Mouse (Mus musculus): ENCODE measurements at regions not wholly inside any gene's neighbourhood (a gene's known extent, or its start where the extent isn't known, plus 50 kb on each side); places are given as distances from the start of the nearest gene placed in this dataset.

DNA sequence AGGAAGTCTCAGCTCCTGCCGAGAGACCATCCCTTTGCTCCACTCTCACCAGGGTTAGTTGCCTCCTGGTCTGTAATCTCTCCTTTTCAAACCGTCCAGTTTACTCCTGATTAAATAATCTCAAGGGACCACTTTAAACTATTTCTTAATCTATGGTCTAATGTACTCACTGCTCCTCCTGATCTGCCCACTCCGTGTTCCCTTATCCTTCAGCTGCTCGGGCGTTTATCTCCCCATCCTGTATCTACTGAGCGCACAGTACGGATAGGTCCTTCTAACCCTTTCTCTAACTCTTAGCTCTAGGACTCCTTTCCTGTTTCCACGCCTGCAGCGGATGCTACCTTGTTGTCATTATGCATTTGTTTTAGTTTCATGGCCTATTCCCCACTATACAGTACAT is 67.1 kb upstream of the Picalm start:
- ATAC-seq (ENCODE audit: extremely low read depth, insufficient number of reproducible peaks, low FRiP score, poor library complexity, severe bottlenecking) (0 out of 2 replicates have a peak, but pooled peaks have one; percentile 8), DNase-seq (ENCODE audit: low spot score) (no peak)
- TF ChIP-seq CTCF (IDR thresholded peaks at IDR 0.05; ENCODE audit: low read depth, low read length) = no peak
- TF ChIP-seq GATA2 (IDR thresholded peaks at IDR 0.05; ENCODE audit: borderline replicate concordance, low read depth, low read length) = no peak
- no peak for TF ChIP-seq GATA1 (IDR thresholded peaks at IDR 0.05; ENCODE audit: borderline replicate concordance, low read length)
- no peak for TF ChIP-seq POLR2AphosphoS5 (IDR thresholded peaks at IDR 0.05; ENCODE audit: insufficient replicate concordance, low read depth, low read length)
- no peak for TF ChIP-seq TAL1 (conservative IDR thresholded peaks at IDR 0.05; ENCODE audit: low read depth, low read length)
- no peak overlapping the region for H3K4me3 ChIP-seq (ENCODE audit: low read depth, low read length)
- H3K9me3 ChIP-seq (replicated peaks) = no peaks in the 10 kb centered on the region
- H3K36me3 ChIP-seq (replicated peaks) = no peaks in the 10 kb centered on the region
- H3K27me3 ChIP-seq (ENCODE audit: insufficient read depth, low read length) = peaks cover 12% of the 10 kb centered on the region; the same call in 1 of the 2 replicates
- 0 out of 2 replicates have a peak, but pooled peaks cover 2% of the 10 kb centered on the region for H3K4me1 ChIP-seq (ENCODE audit: insufficient read depth, low read depth, low read length)

DNA sequence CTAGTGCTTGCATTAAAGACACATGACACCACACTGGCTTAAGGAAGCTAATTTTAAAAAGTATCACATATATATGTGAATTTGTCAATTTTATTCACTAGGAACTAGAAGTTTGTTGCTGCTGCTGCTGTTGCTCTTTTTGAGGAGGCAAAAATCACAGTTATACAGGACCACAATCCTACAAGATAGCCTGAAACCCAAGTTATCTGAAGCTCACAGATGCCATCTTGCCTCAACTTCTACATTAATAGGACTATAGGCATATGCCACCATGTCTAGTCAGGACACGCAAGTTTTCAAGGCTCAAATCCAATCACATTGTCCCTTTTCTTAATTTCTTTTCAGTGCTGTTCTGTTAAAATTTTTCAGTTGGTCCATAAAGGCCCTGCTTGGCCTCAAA is 65.8 kb upstream of the Picalm start:
- Histone ChIP-seq H3K36me3 (replicated peaks) (no peaks in the 10 kb centered on the region), H3K27me3 (ENCODE audit: insufficient read depth, low read length) (peaks cover 10% of the 10 kb centered on the region; the same call in 1 of the 2 replicates), H3K9me3 (replicated peaks) (no peaks in the 10 kb centered on the region), H3K4me3 (ENCODE audit: low read depth, low read length) (no peak overlapping the region), H3K4me1 (ENCODE audit: insufficient read depth, low read depth, low read length) (0 out of 2 replicates have a peak, but pooled peaks cover 2% of the 10 kb centered on the region)
- no peak for ATAC-seq (ENCODE audit: extremely low read depth, insufficient number of reproducible peaks, low FRiP score, poor library complexity, severe bottlenecking)
- no peak for TF ChIP-seq TAL1 (conservative IDR thresholded peaks at IDR 0.05; ENCODE audit: low read depth, low read length)
- no peak for TF ChIP-seq CTCF (IDR thresholded peaks at IDR 0.05; ENCODE audit: low read depth, low read length)
- TF ChIP-seq POLR2AphosphoS5 (IDR thresholded peaks at IDR 0.05; ENCODE audit: insufficient replicate concordance, low read depth, low read length) = no peak
- no peak for TF ChIP-seq GATA1 (IDR thresholded peaks at IDR 0.05; ENCODE audit: borderline replicate concordance, low read length)
- no peak for TF ChIP-seq GATA2 (IDR thresholded peaks at IDR 0.05; ENCODE audit: borderline replicate concordance, low read depth, low read length)
- DNase-seq (ENCODE audit: low spot score) = no peak

DNA sequence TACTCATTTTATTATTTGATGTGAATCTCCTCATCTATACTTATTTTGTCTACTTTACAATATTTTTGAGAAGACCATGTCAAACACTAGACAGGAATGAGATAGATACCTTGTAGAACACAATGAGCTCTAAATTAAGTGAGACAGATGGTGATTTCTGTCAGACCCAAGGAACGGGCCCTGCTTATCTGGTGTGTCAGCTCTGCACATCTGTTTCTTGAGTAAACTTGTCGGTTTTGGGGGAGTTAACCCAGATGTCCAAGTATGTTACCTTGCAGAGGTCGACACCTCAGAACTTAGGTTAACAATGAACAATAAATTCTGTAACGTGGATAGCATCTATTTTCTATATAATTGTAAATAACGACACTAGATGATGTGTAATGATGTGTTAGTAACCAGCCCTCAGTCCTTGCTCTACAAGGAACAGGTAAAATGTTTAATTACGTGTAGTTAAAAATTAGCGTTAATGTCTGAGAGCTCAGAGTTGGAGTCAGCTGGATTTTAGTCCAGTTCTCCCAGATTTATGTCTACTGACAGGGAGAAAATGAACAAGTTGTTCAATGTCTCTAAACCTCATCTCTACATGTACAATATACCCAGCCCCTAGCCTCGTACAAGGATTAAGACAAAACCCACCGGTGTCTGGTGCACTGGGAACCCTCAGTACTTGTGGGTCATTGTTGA is 64.6 kb upstream of the Picalm start:
- no peak overlapping the region for H3K4me3 ChIP-seq (ENCODE audit: low read depth, low read length)
- no peak for DNase-seq (ENCODE audit: low spot score)
- ATAC-seq (ENCODE audit: extremely low read depth, insufficient number of reproducible peaks, low FRiP score, poor library complexity, severe bottlenecking) = no peak
- 0 out of 2 replicates have a peak, but pooled peaks cover 2% of the 10 kb centered on the region for H3K4me1 ChIP-seq (ENCODE audit: insufficient read depth, low read depth, low read length)
- no peaks in the 10 kb centered on the region for H3K36me3 ChIP-seq (replicated peaks)
- peaks cover 13% of the 10 kb centered on the region; the same call in 1 of the 2 replicates for H3K27me3 ChIP-seq (ENCODE audit: insufficient read depth, low read length)
- no peaks in the 10 kb centered on the region for H3K9me3 ChIP-seq (replicated peaks)
- no peak for TF ChIP-seq GATA1 (IDR thresholded peaks at IDR 0.05; ENCODE audit: borderline replicate concordance, low read length)
- no peak for TF ChIP-seq POLR2AphosphoS5 (IDR thresholded peaks at IDR 0.05; ENCODE audit: insufficient replicate concordance, low read depth, low read length)
- TF ChIP-seq CTCF (IDR thresholded peaks at IDR 0.05; ENCODE audit: low read depth, low read length) = no peak
- no peak for TF ChIP-seq TAL1 (conservative IDR thresholded peaks at IDR 0.05; ENCODE audit: low read depth, low read length)
- no peak for TF ChIP-seq GATA2 (IDR thresholded peaks at IDR 0.05; ENCODE audit: borderline replicate concordance, low read depth, low read length)

DNA sequence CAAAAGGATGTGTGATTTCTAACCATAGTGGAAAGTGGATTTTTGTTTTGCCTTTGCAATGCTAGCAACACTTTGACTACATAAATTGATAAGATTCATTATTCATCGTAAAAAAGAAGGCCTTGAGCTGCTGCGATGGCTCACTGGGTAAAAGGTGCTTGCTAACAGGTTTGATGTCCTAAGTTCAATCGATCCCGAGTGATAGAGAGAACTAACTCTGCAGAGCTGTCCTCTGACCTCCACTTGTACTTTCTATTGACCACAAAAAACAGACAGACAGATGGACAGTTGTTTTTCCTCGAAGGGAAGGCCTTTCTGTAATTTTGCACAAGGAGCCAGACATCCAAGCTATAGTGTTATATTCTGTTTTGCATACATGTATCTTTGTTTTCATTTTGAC is 63.7 kb upstream of the Picalm start:
- DNase-seq (ENCODE audit: low spot score) = no peak
- Histone ChIP-seq H3K4me1 (ENCODE audit: insufficient read depth, low read depth, low read length) (no peaks in the 10 kb centered on the region), H3K36me3 (replicated peaks) (no peaks in the 10 kb centered on the region), H3K9me3 (replicated peaks) (no peaks in the 10 kb centered on the region), H3K27me3 (ENCODE audit: insufficient read depth, low read length) (peaks cover 13% of the 10 kb centered on the region; the same call in 1 of the 2 replicates), H3K4me3 (ENCODE audit: low read depth, low read length) (no peak overlapping the region)
- no peak for ATAC-seq (ENCODE audit: extremely low read depth, insufficient number of reproducible peaks, low FRiP score, poor library complexity, severe bottlenecking)
- TF ChIP-seq GATA1 (IDR thresholded peaks at IDR 0.05; ENCODE audit: borderline replicate concordance, low read length) (no peak), GATA2 (IDR thresholded peaks at IDR 0.05; ENCODE audit: borderline replicate concordance, low read depth, low read length) (no peak)

DNA sequence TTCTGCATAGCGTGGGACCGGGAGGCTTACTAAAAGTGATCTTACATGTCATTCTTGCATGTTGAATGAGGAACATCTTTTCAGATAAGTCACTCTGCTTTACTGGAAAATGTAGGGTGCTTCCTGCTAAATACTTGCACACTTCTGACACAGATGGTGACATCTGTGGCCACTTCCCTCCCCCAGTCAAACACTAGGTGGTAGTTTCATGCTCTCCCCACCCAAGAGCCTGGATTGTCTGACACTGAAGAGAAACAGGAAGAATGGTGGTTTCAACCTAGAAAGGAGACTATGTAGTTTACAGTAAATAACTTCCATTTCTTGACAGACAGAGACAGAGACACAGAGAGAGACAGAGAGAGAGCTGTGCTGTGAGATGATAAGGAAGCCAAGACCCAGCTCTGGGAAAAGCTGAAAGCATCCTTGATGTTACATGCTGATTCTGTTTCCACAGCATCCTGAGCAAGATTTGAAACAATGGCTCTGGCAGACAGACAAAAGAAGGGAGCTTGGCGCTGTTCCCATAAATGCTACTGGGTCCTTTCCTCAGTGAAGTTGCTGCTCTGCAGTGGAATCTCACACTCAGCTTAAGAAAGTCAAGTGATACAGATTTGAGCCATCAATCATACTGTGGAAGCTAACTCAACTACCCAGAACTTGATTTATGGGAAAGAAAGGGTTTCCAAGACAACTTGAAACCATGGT is 61.9 kb upstream of the Picalm start:
- Histone ChIP-seq H3K4me1 (ENCODE audit: insufficient read depth, low read depth, low read length) (no peaks in the 10 kb centered on the region), H3K27me3 (ENCODE audit: insufficient read depth, low read length) (peaks cover 11% of the 10 kb centered on the region; the same call in 1 of the 2 replicates), H3K4me3 (ENCODE audit: low read depth, low read length) (no peak overlapping the region), H3K9me3 (replicated peaks) (no peaks in the 10 kb centered on the region), H3K36me3 (replicated peaks) (no peaks in the 10 kb centered on the region)
- TF ChIP-seq TAL1 (conservative IDR thresholded peaks at IDR 0.05; ENCODE audit: low read depth, low read length) = no peak
- no peak for TF ChIP-seq CTCF (IDR thresholded peaks at IDR 0.05; ENCODE audit: low read depth, low read length)
- ATAC-seq (ENCODE audit: extremely low read depth, insufficient number of reproducible peaks, low FRiP score, poor library complexity, severe bottlenecking) (no peak), DNase-seq (ENCODE audit: low spot score) (no peak)

DNA sequence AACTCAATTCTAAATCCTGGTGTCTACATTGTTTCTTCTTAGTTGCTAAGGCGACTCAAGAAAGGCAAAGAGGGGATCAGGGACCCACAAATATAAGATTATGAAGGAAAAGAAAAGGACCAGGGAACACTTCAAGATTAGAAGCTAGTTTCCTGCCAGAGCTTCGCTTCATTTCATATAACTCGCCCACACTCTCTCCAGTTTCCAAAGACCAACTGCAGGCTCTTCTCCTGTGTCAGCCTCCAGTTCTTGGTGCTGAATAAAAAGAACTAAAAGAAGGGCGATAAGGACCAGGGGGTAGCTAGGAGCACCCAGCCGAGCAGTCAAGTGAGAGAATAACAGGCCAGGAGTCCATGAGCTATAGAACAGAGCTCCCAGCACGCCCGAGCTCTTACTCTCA is 59.7 kb upstream of the Picalm start:
- TF ChIP-seq POLR2AphosphoS5 (IDR thresholded peaks at IDR 0.05; ENCODE audit: insufficient replicate concordance, low read depth, low read length) (no peak), CTCF (IDR thresholded peaks at IDR 0.05; ENCODE audit: low read depth, low read length) (no peak), GATA1 (IDR thresholded peaks at IDR 0.05; ENCODE audit: borderline replicate concordance, low read length) (no peak), GATA2 (IDR thresholded peaks at IDR 0.05; ENCODE audit: borderline replicate concordance, low read depth, low read length) (no peak), TAL1 (conservative IDR thresholded peaks at IDR 0.05; ENCODE audit: low read depth, low read length) (no peak)
- Histone ChIP-seq H3K4me1 (ENCODE audit: insufficient read depth, low read depth, low read length) (no peaks in the 10 kb centered on the region), H3K27me3 (ENCODE audit: insufficient read depth, low read length) (peaks cover 8% of the 10 kb centered on the region), H3K36me3 (replicated peaks) (no peaks in the 10 kb centered on the region), H3K9me3 (replicated peaks) (no peaks in the 10 kb centered on the region), H3K4me3 (ENCODE audit: low read depth, low read length) (no peak overlapping the region)
- DNase-seq (ENCODE audit: low spot score) = no peak
- no peak for ATAC-seq (ENCODE audit: extremely low read depth, insufficient number of reproducible peaks, low FRiP score, poor library complexity, severe bottlenecking)
